Mouse (Mus musculus) neural tube, embryonic 12.5 days (tissue): ENCODE data around the gene Casp7. TPM values are rescaled to one million over a fixed set of nuclear protein-coding genes. Genes with fewer than 3 reads are reported as not detected.
"Not testable (repeated sequence)": the region's sequence is repeated elsewhere in the genome, so short reads cannot be mapped to it uniquely, and the experiment has no call there.

Experiments used
- ATAC-seq: fragments of 200-750 bp; cut with Nextera tagmentation; 2 replicates; pipeline ENCODE4 v1.8.0; 2017; ENCODE audit warnings: low read depth, mild to moderate bottlenecking, moderate TSS enrichment, moderate library complexity; ENCODE audit not compliant: low FRiP score
- H3K27ac ChIP-seq: fragments of 300-500 bp; sonication (generic); 2 replicates; pipeline ENCODE4 v1.5.1; 2016
- H3K27me3 ChIP-seq: fragments of 300-500 bp; sonication (generic); replicated peaks from 2 replicates; pipeline ENCODE4 v1.6.1; 2016; ENCODE audit warnings: mild to moderate bottlenecking
- H3K36me3 ChIP-seq: fragments of 300-500 bp; sonication (generic); 2 replicates; pipeline ENCODE4 v1.6.1; 2016; ENCODE audit warnings: mild to moderate bottlenecking
- H3K4me1 ChIP-seq: fragments of 300-500 bp; sonication (generic); 2 replicates; pipeline ENCODE4 v1.6.1; 2016
- H3K4me2 ChIP-seq: fragments of 300-500 bp; sonication (generic); replicated peaks from 2 replicates; pipeline ENCODE4 v1.6.1; 2016; ENCODE audit warnings: mild to moderate bottlenecking
- H3K4me3 ChIP-seq: fragments of 300-500 bp; sonication (generic); 2 replicates; pipeline ENCODE4 v1.5.1; 2016
- H3K9ac ChIP-seq: fragments of 300-500 bp; sonication (generic); 2 replicates; pipeline ENCODE4 v1.6.1; 2016; ENCODE audit warnings: mild to moderate bottlenecking
- H3K9me3 ChIP-seq: fragments of 300-500 bp; sonication (generic); 2 replicates; pipeline ENCODE4 v1.6.1; 2016; ENCODE audit warnings: mild to moderate bottlenecking
- WGBS: fragments of 180-500 bp; shearing (Covaris S2); methylation state at CpG from one replicate; pipeline ENCODE4 v1.1.7; 2016; 5-methylcytosine and 5-hydroxymethylcytosine counted together
- polyA plus RNA-seq: library from polyadenylated mRNA; unstranded; fragments of >200 nt; fragmentation: Nextera tagmentation; extraction: Ambion mirVana; gene quantifications from 2 replicates; pipeline ENCODE4 v1.2.1, GENCODE M21; 2016

Casp7 gene
- polyA plus RNA-seq, 1 experiment from 2014 or later, result 16.4 TPM

DNA sequence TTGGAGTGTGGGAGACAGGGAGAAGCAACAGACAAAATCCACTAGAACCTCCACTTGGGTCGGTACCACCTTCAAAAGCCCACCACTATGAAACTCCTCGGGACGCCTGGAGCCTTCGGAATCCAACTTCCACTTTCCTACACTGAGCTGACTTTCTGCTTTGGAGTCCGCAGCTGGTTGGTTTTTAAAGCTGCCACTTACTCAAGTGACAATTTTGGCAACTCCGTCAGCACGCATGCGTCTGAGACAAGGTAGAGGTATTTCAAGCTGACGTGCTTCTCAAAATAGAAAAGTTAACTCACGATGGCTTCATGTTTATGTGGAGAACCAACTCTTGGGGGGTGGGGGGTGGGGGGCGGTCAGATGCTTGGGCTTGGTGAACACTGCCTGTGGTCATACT, 7.0 kb upstream of the Casp7 start, which contains the start of gene Nrap:
Gene Nrap, minus strand, starts transcription at position 159 of the 400 bp plus-strand sequence.
- no peak within 1 kb of the TSS for H3K9ac ChIP-seq
- 90% methylated on average over 11 of the region's 11 CpGs for WGBS
- no peaks in the 10 kb centered on the region for H3K9me3 ChIP-seq
- H3K4me1 ChIP-seq, result no peaks in the 10 kb centered on the region
- no peak within 1 kb of the TSS for H3K4me2 ChIP-seq
- H3K36me3 ChIP-seq, result no peaks in the 10 kb centered on the region
- H3K27ac ChIP-seq, result no peak within 1 kb of the TSS
- no peak within 1 kb of the TSS for H3K4me3 ChIP-seq
- no peak for ATAC-seq
- H3K27me3 ChIP-seq, result peaks cover 7% of the 10 kb centered on the region

DNA sequence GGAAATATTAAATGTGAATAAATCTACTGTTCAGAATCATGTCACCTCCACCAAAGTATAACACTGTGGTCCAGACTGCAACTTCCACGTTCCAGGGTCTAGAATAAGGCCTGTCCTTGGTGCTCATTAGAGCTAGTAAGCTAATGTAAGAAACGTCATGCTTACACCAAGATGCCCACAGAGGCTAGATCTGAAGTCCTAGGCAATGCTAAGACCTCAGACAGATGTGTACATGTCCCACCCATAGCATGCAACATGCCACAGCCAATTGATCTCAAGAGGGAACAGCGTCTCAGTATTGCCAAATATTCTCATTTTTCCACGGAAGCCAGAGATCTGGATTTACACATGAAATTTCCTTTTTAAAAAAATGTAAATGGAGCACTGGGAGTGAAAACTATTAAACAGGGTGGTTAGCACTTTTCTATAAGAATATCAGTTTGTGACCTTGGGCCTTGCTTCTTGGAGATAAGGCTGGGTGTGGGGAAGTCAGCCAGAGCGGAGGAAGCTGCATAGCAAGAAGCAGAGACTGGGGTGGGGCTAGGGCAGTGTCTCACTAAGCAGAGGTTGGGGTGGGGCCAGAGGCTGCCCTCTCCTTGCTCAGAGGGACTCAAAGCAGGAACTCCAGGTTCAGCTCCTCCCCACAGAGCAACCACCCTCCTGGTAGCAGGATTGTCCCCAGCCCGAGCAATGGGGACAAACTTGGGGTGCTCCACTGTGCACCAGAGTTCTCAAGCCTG, 5.5 kb upstream of the Casp7 start:
- Histone ChIP-seq H3K27me3 (peaks cover 23% of the 10 kb centered on the region), H3K9me3 (no peaks in the 10 kb centered on the region), H3K36me3 (no peaks in the 10 kb centered on the region), H3K4me3 (no peak overlapping the region), H3K27ac (no peak overlapping the region), H3K4me1 (peaks cover 3% of the 10 kb centered on the region; the same call in 1 of the 2 replicates), H3K9ac (no peak overlapping the region), H3K4me2 (no peak overlapping the region)
- no peak for ATAC-seq
- WGBS, result 83% methylated on average over 6 of the region's 6 CpGs

DNA sequence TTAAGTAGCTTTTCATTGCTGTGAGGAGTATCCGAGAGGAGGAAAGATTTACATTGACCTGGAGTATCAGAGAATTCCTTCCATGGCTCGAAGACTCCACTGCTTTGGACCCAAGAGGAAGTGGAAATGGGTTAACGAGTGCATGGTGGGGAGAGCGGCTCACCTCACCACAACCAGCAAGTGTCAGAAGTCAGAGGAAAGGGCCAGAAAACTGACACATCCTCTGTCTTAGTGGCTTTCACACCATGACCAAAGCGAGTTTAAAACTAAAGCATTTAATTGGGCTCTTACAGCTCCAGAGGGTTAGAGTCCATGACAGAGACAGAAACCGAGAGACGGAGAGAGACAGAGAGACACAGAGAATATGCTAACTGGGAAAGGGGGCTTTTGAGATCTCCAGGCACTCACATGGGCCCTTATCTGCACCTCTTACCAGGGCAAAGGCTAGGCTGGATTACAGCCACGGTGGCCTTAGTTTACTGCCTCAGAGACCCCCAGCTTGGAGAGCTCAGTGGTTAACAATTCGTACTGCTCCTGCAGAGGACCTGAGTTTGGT, 3.5 kb upstream of the Casp7 start:
- H3K9ac ChIP-seq, result no peak overlapping the region
- H3K27ac ChIP-seq, result no peak overlapping the region
- H3K36me3 ChIP-seq, result no peaks in the 10 kb centered on the region
- H3K9me3 ChIP-seq, result no peaks in the 10 kb centered on the region
- no peak overlapping the region for H3K4me2 ChIP-seq
- H3K27me3 ChIP-seq, result peaks cover 39% of the 10 kb centered on the region
- peaks cover 13% of the 10 kb centered on the region for H3K4me1 ChIP-seq
- no peak for ATAC-seq
- H3K4me3 ChIP-seq, result no peak overlapping the region
- 85% methylated on average over 9 of the region's 9 CpGs for WGBS

GRCm38 (mm10) chr19:56395183-56395935, 1.6 kb upstream of the Casp7 start:
- no peak for ATAC-seq
- H3K9ac ChIP-seq, result no peak overlapping the region
- peaks cover 13% of the 10 kb centered on the region for H3K4me1 ChIP-seq
- 88% methylated on average over 16 of the region's 16 CpGs for WGBS
- no peaks in the 10 kb centered on the region for H3K9me3 ChIP-seq
- no peaks in the 10 kb centered on the region for H3K36me3 ChIP-seq
- H3K4me3 ChIP-seq, result no peak overlapping the region
- peaks cover 39% of the 10 kb centered on the region for H3K27me3 ChIP-seq
- no peak overlapping the region for H3K27ac ChIP-seq
- H3K4me2 ChIP-seq, result no peak overlapping the region

GRCm38 (mm10) chr19:56396227-56396626, 702 bp upstream of the Casp7 start:
- H3K27me3 ChIP-seq, result peaks cover 39% of the 10 kb centered on the region
- ATAC-seq, result no peak

DNA sequence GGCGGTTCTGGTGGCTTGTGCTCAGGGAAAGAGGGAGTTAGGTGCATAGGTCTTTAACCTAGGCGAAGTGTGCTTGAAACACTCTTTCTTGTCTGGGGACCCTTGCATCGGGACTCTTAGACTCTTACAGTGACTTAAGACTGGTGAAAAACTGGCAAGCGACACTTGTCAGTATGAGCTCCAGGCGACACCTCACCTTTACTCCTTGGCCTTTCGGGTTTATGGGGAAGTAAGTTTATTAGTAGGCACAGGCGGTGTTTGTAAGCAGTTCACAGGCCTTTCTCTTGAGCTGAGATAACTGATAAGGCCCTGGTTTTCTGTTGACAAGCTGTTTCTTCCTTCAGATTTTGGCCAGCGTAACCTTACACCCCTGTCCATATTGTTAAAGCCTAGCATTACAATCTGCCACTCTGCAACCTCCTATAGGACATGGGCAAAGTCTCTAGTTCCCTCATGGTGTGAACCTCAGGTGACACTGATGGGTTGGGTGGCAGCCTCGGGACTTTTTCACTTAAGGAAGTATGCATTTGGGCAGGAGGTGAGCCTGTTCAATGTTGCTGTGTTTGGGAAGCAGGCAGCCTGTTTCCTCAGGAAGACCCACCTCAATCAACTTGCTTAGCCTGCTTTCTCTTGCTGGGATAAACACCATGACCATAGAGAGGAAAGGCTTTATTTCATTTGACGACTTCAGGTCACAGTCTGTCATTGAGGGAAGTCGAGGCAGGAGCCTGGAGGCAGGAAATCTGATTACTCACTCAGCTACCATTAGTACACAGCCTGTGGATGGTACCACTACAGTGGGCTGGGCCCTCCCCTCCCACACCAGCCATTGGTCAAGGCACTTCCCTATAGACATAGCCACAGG, 966 bp downstream of the Casp7 start:
- Histone ChIP-seq H3K36me3 (no peaks in the 10 kb centered on the region), H3K4me3 (peak overlapping the region; percentile 54), H3K27me3 (peaks cover 39% of the 10 kb centered on the region), H3K27ac (no peak overlapping the region), H3K9ac (peak overlapping the region; percentile 65; the same call in 1 of the 2 replicates), H3K9me3 (no peaks in the 10 kb centered on the region), H3K4me1 (peaks cover 13% of the 10 kb centered on the region), H3K4me2 (peak overlapping the region; percentile 96)
- no peak for ATAC-seq
- 63% methylated on average over 11 of the region's 11 CpGs for WGBS

More at GRCm38 (mm10) chr19:56396227-56396626, 702 bp upstream of the Casp7 start:
- Histone ChIP-seq H3K9me3 (no peaks in the 10 kb centered on the region), H3K4me1 (peaks cover 13% of the 10 kb centered on the region), H3K36me3 (no peaks in the 10 kb centered on the region), H3K4me3 (peak overlapping the region; percentile 54; the same call in 1 of the 2 replicates), H3K4me2 (peak overlapping the region; percentile 96), H3K27ac (no peak overlapping the region), H3K9ac (0 out of 2 replicates have a peak overlapping the region, but pooled peaks have one; percentile 65)
- 45% methylated on average over 12 of the region's 12 CpGs for WGBS

- no peak for ATAC-seq
- Histone ChIP-seq H3K36me3 (no peaks in the 10 kb centered on the region), H3K9ac (no peak overlapping the region), H3K4me3 (no peak overlapping the region), H3K4me2 (no peak overlapping the region), H3K4me1 (peaks cover 13% of the 10 kb centered on the region), H3K9me3 (no peaks in the 10 kb centered on the region), H3K27me3 (peaks cover 39% of the 10 kb centered on the region), H3K27ac (no peak overlapping the region)
These were observed 1.5 kb downstream of the Casp7 start for GRCm38 (mm10) chr19:56398528-56398795.

GRCm38 (mm10) chr19:56400200-56400599, 3.3 kb downstream of the Casp7 start:
- no peak for ATAC-seq
- H3K4me2 ChIP-seq, result no peak overlapping the region
- H3K9me3 ChIP-seq, result no peaks in the 10 kb centered on the region
- peaks cover 13% of the 10 kb centered on the region for H3K4me1 ChIP-seq
- no peaks in the 10 kb centered on the region for H3K36me3 ChIP-seq
- no peak overlapping the region for H3K9ac ChIP-seq
- H3K4me3 ChIP-seq, result no peak overlapping the region
- WGBS, result 51% methylated on average over 14 of the region's 14 CpGs
- H3K27ac ChIP-seq, result no peak overlapping the region
- peaks cover 28% of the 10 kb centered on the region for H3K27me3 ChIP-seq

GRCm38 (mm10) chr19:56401864-56402263, 4.9 kb downstream of the Casp7 start:
- WGBS, result 74% methylated on average over 6 of the region's 6 CpGs
- Histone ChIP-seq H3K4me2 (no peak overlapping the region), H3K36me3 (no peaks in the 10 kb centered on the region), H3K4me3 (no peak overlapping the region), H3K9ac (no peak overlapping the region), H3K4me1 (peaks cover 8% of the 10 kb centered on the region), H3K27me3 (peaks cover 12% of the 10 kb centered on the region), H3K27ac (no peak overlapping the region), H3K9me3 (no peaks in the 10 kb centered on the region)
- no peak for ATAC-seq

GRCm38 (mm10) chr19:56405824-56406223, 8.9 kb downstream of the Casp7 start:
- ATAC-seq, result no peak
- no peaks in the 10 kb centered on the region for H3K4me1 ChIP-seq
- WGBS, result 97% methylated on average over 4 of the region's 4 CpGs
- H3K27me3 ChIP-seq, result no peaks in the 10 kb centered on the region
- H3K36me3 ChIP-seq, result peaks cover 4% of the 10 kb centered on the region; the same call in 1 of the 2 replicates
- no peak overlapping the region for H3K4me3 ChIP-seq
- H3K9ac ChIP-seq, result no peak overlapping the region
- no peak overlapping the region for H3K4me2 ChIP-seq
- no peaks in the 10 kb centered on the region for H3K9me3 ChIP-seq
- no peak overlapping the region for H3K27ac ChIP-seq

DNA sequence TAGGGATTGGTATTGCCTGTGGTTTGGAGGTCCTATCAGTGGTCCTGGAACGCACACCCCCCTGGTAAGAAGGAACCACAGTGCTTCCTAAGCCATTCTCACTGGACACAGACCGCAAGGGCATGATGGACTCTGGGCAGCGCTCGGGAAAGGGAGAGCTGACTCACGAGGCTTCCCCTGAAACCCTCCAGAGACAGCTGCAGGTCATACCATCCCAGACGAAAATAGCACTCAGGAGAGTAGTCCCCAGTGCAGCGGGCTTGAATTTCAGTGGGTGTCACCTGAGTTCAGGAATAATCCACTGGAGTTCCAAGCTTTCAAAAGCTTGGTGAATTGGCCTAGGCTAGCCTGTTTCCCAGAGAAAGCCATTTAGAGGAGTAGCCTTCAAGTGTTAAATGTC, 9.7 kb downstream of the Casp7 start:
- H3K9ac ChIP-seq, result no peak overlapping the region
- H3K4me1 ChIP-seq, result no peaks in the 10 kb centered on the region
- no peaks in the 10 kb centered on the region for H3K27me3 ChIP-seq
- WGBS, result 93% methylated on average over 7 of the region's 7 CpGs
- H3K4me3 ChIP-seq, result no peak overlapping the region
- H3K27ac ChIP-seq, result no peak overlapping the region
- no peak for ATAC-seq
- H3K9me3 ChIP-seq, result no peaks in the 10 kb centered on the region
- H3K36me3 ChIP-seq, result peaks cover 4% of the 10 kb centered on the region; the same call in 1 of the 2 replicates
- H3K4me2 ChIP-seq, result no peak overlapping the region

- WGBS, result 94% methylated on average over 4 of the region's 4 CpGs
- not testable (repeated sequence) for H3K27ac ChIP-seq, H3K27me3 ChIP-seq, H3K9me3 ChIP-seq, H3K36me3 ChIP-seq, H3K4me2 ChIP-seq, H3K4me3 ChIP-seq, ATAC-seq, H3K4me1 ChIP-seq, H3K9ac ChIP-seq
These were observed 13.0 kb downstream of the Casp7 start for GRCm38 (mm10) chr19:56409884-56410283.
